Mouse (Mus musculus): Measurements from ENCODE around the gene Zdhhc9. TPM values are rescaled to one million over a fixed set of nuclear protein-coding genes. Genes with fewer than 3 reads are reported as not detected.

Gene Zdhhc9
- polyA plus RNA-seq, 1 experiment from 2014 or later, result 9.1 TPM

GRCm38 (mm10) chrX:48202995-48203394 lies 5.7 kb downstream of the Zdhhc9 start:
- 74% methylated on average over 4 of the region's 4 CpGs for WGBS
- ATAC-seq, result no peak
- H3K4me1 ChIP-seq (replicated peaks), result no peaks in the 10 kb centered on the region

GRCm38 (mm10) chrX:48202436-48202835 lies 6.2 kb downstream of the Zdhhc9 start:
- H3K4me3 ChIP-seq (replicated peaks), result no peak overlapping the region
- ATAC-seq, result no peak
- H3K9ac ChIP-seq, result no peak overlapping the region
- H3K4me1 ChIP-seq (replicated peaks), result no peaks in the 10 kb centered on the region
- H3K4me2 ChIP-seq (replicated peaks), result no peak overlapping the region
- no peaks in the 10 kb centered on the region for H3K36me3 ChIP-seq
- no peak overlapping the region for H3K27ac ChIP-seq
- WGBS, result 88% methylated on average over 7 of the region's 7 CpGs
- H3K27me3 ChIP-seq (replicated peaks), result no peaks in the 10 kb centered on the region
- H3K9me3 ChIP-seq, result no peaks in the 10 kb centered on the region

More at GRCm38 (mm10) chrX:48202995-48203394, 5.7 kb downstream of the Zdhhc9 start:
- no peak overlapping the region for H3K4me3 ChIP-seq (replicated peaks)
- H3K9me3 ChIP-seq, result no peaks in the 10 kb centered on the region
- no peaks in the 10 kb centered on the region for H3K27me3 ChIP-seq (replicated peaks)
- H3K4me2 ChIP-seq (replicated peaks), result no peak overlapping the region
- H3K9ac ChIP-seq, result no peak overlapping the region
- no peaks in the 10 kb centered on the region for H3K36me3 ChIP-seq
- H3K27ac ChIP-seq, result no peak overlapping the region

GRCm38 (mm10) chrX:48201973-48202372 lies 6.7 kb downstream of the Zdhhc9 start:
- Histone ChIP-seq H3K9me3 (no peaks in the 10 kb centered on the region), H3K9ac (no peak overlapping the region), H3K4me2 (replicated peaks) (no peak overlapping the region), H3K36me3 (no peaks in the 10 kb centered on the region), H3K4me3 (replicated peaks) (no peak overlapping the region), H3K4me1 (replicated peaks) (no peaks in the 10 kb centered on the region), H3K27me3 (replicated peaks) (no peaks in the 10 kb centered on the region), H3K27ac (no peak overlapping the region)
- no peak for ATAC-seq
- 88% methylated on average over 7 of the region's 7 CpGs for WGBS

GRCm38 (mm10) chrX:48200699-48201098 lies 8.0 kb downstream of the Zdhhc9 start:
- Histone ChIP-seq H3K9me3 (no peaks in the 10 kb centered on the region), H3K36me3 (no peaks in the 10 kb centered on the region), H3K27me3 (replicated peaks) (no peaks in the 10 kb centered on the region), H3K4me3 (replicated peaks) (no peak overlapping the region), H3K27ac (no peak overlapping the region), H3K9ac (no peak overlapping the region), H3K4me1 (replicated peaks) (no peaks in the 10 kb centered on the region), H3K4me2 (replicated peaks) (no peak overlapping the region)
- no peak for ATAC-seq
- 81% methylated on average over 3 of the region's 3 CpGs for WGBS

- ATAC-seq, result no peak
- H3K27ac ChIP-seq, result no peak overlapping the region
- no peaks in the 10 kb centered on the region for H3K36me3 ChIP-seq
- no peak overlapping the region for H3K9ac ChIP-seq
- H3K27me3 ChIP-seq (replicated peaks), result no peaks in the 10 kb centered on the region
- WGBS, result 84% methylated on average over 2 of the region's 2 CpGs
- no peaks in the 10 kb centered on the region for H3K4me1 ChIP-seq (replicated peaks)
- H3K9me3 ChIP-seq, result no peaks in the 10 kb centered on the region
- no peak overlapping the region for H3K4me3 ChIP-seq (replicated peaks)
- H3K4me2 ChIP-seq (replicated peaks), result no peak overlapping the region
These were observed 9.7 kb downstream of the Zdhhc9 start for GRCm38 (mm10) chrX:48199026-48199425.

GRCm38 (mm10) chrX:48197856-48198255 lies 10.8 kb downstream of the Zdhhc9 start:
- no peaks in the 10 kb centered on the region for H3K9me3 ChIP-seq
- H3K4me1 ChIP-seq (replicated peaks), result no peaks in the 10 kb centered on the region
- H3K4me2 ChIP-seq (replicated peaks), result no peak overlapping the region
- H3K27me3 ChIP-seq (replicated peaks), result no peaks in the 10 kb centered on the region
- WGBS, result 79% methylated on average over 3 of the region's 3 CpGs
- no peak overlapping the region for H3K4me3 ChIP-seq (replicated peaks)
- H3K9ac ChIP-seq, result no peak overlapping the region
- H3K27ac ChIP-seq, result no peak overlapping the region
- ATAC-seq, result no peak
- H3K36me3 ChIP-seq, result no peaks in the 10 kb centered on the region

- 84% methylated on average over 14 of the region's 14 CpGs for WGBS
- no peaks in the 10 kb centered on the region for H3K4me1 ChIP-seq (replicated peaks)
- H3K36me3 ChIP-seq, result no peaks in the 10 kb centered on the region
- H3K27me3 ChIP-seq (replicated peaks), result no peaks in the 10 kb centered on the region
- no peaks in the 10 kb centered on the region for H3K9me3 ChIP-seq
- no peak overlapping the region for H3K4me2 ChIP-seq (replicated peaks)
- no peak for ATAC-seq
- H3K4me3 ChIP-seq (replicated peaks), result no peak overlapping the region
- no peak overlapping the region for H3K27ac ChIP-seq
- no peak overlapping the region for H3K9ac ChIP-seq
These were observed 15.2 kb downstream of the Zdhhc9 start for GRCm38 (mm10) chrX:48193235-48194152.

- Histone ChIP-seq H3K9me3 (no peaks in the 10 kb centered on the region), H3K27me3 (replicated peaks) (no peaks in the 10 kb centered on the region), H3K4me1 (replicated peaks) (no peaks in the 10 kb centered on the region), H3K4me3 (replicated peaks) (no peak overlapping the region), H3K36me3 (no peaks in the 10 kb centered on the region), H3K9ac (no peak overlapping the region), H3K27ac (no peak overlapping the region), H3K4me2 (replicated peaks) (no peak overlapping the region)
- WGBS, result 72% methylated on average over 6 of the region's 6 CpGs
- no peak for ATAC-seq
These were observed 17.4 kb downstream of the Zdhhc9 start for GRCm38 (mm10) chrX:48191261-48191660.

- Histone ChIP-seq H3K4me1 (replicated peaks) (no peaks in the 10 kb centered on the region), H3K4me3 (replicated peaks) (no peak overlapping the region), H3K4me2 (replicated peaks) (no peak overlapping the region), H3K27ac (no peak overlapping the region), H3K9me3 (no peaks in the 10 kb centered on the region), H3K27me3 (replicated peaks) (no peaks in the 10 kb centered on the region), H3K36me3 (no peaks in the 10 kb centered on the region), H3K9ac (no peak overlapping the region)
- ATAC-seq, result no peak
- 76% methylated on average over 3 of the region's 3 CpGs for WGBS
These were observed 24.0 kb downstream of the Zdhhc9 start for GRCm38 (mm10) chrX:48184703-48185102.

GRCm38 (mm10) chrX:48181844-48182243 lies 26.8 kb downstream of the Zdhhc9 start:
- Histone ChIP-seq H3K4me2 (replicated peaks) (no peak overlapping the region), H3K4me1 (replicated peaks) (no peaks in the 10 kb centered on the region), H3K4me3 (replicated peaks) (no peak overlapping the region), H3K9ac (no peak overlapping the region), H3K27ac (no peak overlapping the region), H3K9me3 (no peaks in the 10 kb centered on the region), H3K27me3 (replicated peaks) (no peaks in the 10 kb centered on the region), H3K36me3 (no peaks in the 10 kb centered on the region; the same call in 1 of the 2 replicates)
- WGBS, result 79% methylated on average over 6 of the region's 6 CpGs
- no peak for ATAC-seq

GRCm38 (mm10) chrX:48170368-48170767 lies 38.3 kb downstream of the Zdhhc9 start:
- no peak overlapping the region for H3K9ac ChIP-seq
- no peak overlapping the region for H3K4me3 ChIP-seq (replicated peaks)
- no peaks in the 10 kb centered on the region for H3K27me3 ChIP-seq (replicated peaks)
- no peak for ATAC-seq
- WGBS, result 60% methylated on average over 1 of the region's 1 CpGs
- no peaks in the 10 kb centered on the region for H3K4me1 ChIP-seq (replicated peaks)
- no peaks in the 10 kb centered on the region for H3K36me3 ChIP-seq
- no peaks in the 10 kb centered on the region for H3K9me3 ChIP-seq
- H3K27ac ChIP-seq, result no peak overlapping the region
- H3K4me2 ChIP-seq (replicated peaks), result no peak overlapping the region

GRCm38 (mm10) chrX:48169892-48170291 lies 38.8 kb downstream of the Zdhhc9 start:
- Histone ChIP-seq H3K27me3 (replicated peaks) (no peaks in the 10 kb centered on the region), H3K4me1 (replicated peaks) (no peaks in the 10 kb centered on the region), H3K4me3 (replicated peaks) (no peak overlapping the region), H3K36me3 (no peaks in the 10 kb centered on the region), H3K27ac (no peak overlapping the region), H3K4me2 (replicated peaks) (no peak overlapping the region), H3K9me3 (no peaks in the 10 kb centered on the region), H3K9ac (no peak overlapping the region)
- ATAC-seq, result no peak
- 67% methylated on average over 1 of the region's 1 CpGs for WGBS

Data from intestine, embryonic 15.5 days (tissue).